Mouse (Mus musculus): ENCODE measurements around the gene Pnpo. TPM values are rescaled to one million over a fixed set of nuclear protein-coding genes. Genes with fewer than 3 reads are reported as not detected.

Gene Pnpo
- polyA plus RNA-seq, 1 experiment from 2014 or later, result 26.5 TPM

GRCm38 (mm10) chr11:96972906-96973305 lies 29.1 kb upstream of the Pnpo start:
- TF ChIP-seq CTCF (IDR thresholded peaks at IDR 0.05), result no peak
- no peaks in the 10 kb centered on the region for H3K27me3 ChIP-seq
- POLR2A ChIA-PET, result interaction anchor here (1.3 kb wide), 1 partner anchor 53 kb away, joined by 6 read pairs; no protein-coding TSS in a partner anchor
- CTCF ChIA-PET, result interaction anchor here (0.8 to 2.4 kb wide), 4 partner anchors 8 to 110 kb away, joined by 3 to 8 read pairs (median 5); no protein-coding TSS in a partner anchor
- ATAC-seq (no peak), DNase-seq (ENCODE audit: low read depth, low spot score) (no peak)
- in situ Hi-C loops (cut with MboI; ENCODE audit: low pct_unique_long_range_greater_than_20kb), result no loop called here

DNA sequence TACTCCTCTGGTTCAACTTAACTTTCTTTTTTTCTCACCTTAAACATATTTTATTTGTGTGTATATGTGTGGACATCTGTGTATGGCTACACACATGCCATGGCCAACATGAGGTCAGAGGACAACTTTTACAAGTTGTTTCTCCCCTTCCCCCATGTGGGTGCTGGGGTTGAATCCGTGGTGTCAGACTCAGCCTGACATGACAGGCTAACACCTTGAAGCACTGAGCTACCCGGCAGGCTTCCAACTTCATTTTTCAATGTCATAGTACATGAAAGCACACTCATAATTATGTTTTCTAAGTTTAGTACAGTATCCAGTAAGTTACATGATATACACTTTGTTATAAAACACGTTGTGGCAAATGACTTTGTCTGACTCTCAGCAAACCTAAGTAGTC lies 26.6 kb upstream of the Pnpo start:
- H3K27me3 ChIP-seq, result no peaks in the 10 kb centered on the region
- no peak for ATAC-seq
- in situ Hi-C loops (cut with MboI; ENCODE audit: low pct_unique_long_range_greater_than_20kb), result no loop called here
- no peak for DNase-seq (ENCODE audit: low read depth, low spot score)
- TF ChIP-seq CTCF (IDR thresholded peaks at IDR 0.05), result no peak
- POLR2A ChIA-PET, result no interaction called here
- CTCF ChIA-PET, result no interaction called here

- CTCF ChIA-PET, result no interaction called here
- ATAC-seq (peak; percentile 14), DNase-seq (ENCODE audit: low read depth, low spot score) (no peak)
- in situ Hi-C loops (cut with MboI; ENCODE audit: low pct_unique_long_range_greater_than_20kb), result no loop called here
- POLR2A ChIA-PET, result interaction anchor here (1.1 kb wide), 1 partner anchor 32 kb away, joined by 4 read pairs; no protein-coding TSS in a partner anchor
- TF ChIP-seq CTCF (IDR thresholded peaks at IDR 0.05), result no peak
- H3K27me3 ChIP-seq, result no peaks in the 10 kb centered on the region
Observed at GRCm38 (mm10) chr11:96969746-96970145, 26.0 kb upstream of the Pnpo start.

GRCm38 (mm10) chr11:96969280-96969722 lies 25.5 kb upstream of the Pnpo start:
- CTCF ChIA-PET, result no interaction called here
- TF ChIP-seq CTCF (IDR thresholded peaks at IDR 0.05), result no peak
- POLR2A ChIA-PET, result interaction anchor here (0.6 to 1.1 kb wide), 2 partner anchors 31 to 935 kb away, joined by 3 to 4 read pairs; no protein-coding TSS in a partner anchor
- in situ Hi-C loops (cut with MboI; ENCODE audit: low pct_unique_long_range_greater_than_20kb), result no loop called here
- no peak for DNase-seq (ENCODE audit: low read depth, low spot score)
- no peak for ATAC-seq
- no peaks in the 10 kb centered on the region for H3K27me3 ChIP-seq

GRCm38 (mm10) chr11:96968476-96968875 lies 24.7 kb upstream of the Pnpo start:
- in situ Hi-C loops (cut with MboI; ENCODE audit: low pct_unique_long_range_greater_than_20kb), result no loop called here

DNA sequence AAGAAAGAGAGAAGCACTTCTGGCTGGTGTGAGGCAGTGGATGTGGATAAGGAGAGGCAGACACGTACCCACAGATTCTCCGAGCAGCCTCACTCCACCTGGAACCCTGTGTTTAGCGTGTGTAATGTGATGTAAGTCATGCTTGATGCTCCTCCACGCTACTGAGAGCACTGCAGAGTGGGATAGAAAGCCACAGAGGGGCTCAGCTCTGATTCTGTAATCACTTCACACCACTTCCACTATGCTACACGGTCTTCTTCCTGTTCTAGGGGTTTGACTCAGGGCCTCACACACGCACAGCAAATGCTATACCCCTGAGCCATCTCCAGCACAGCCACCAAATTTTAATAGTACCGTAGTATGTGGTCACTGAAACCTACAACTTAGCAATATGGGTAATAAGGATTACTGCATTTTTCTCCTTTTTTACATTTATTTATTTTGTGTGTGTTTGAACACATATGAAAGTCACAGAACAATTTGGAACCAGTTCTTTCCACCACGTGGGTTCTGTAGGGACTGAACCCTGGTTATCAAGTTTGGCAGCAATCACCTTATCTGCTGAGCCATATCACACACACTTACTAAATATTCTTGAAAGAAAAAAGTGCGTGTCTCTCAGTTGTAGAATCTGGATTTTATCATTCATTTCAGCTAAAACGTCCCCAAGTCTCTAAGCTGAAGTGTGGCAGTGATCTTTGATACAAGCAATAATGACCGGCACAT lies 23.9 kb upstream of the Pnpo start:
- CTCF ChIA-PET, result no interaction called here
- in situ Hi-C loops (cut with MboI; ENCODE audit: low pct_unique_long_range_greater_than_20kb), result no loop called here
- TF ChIP-seq CTCF (IDR thresholded peaks at IDR 0.05), result no peak
- DNase-seq (ENCODE audit: low read depth, low spot score) (no peak), ATAC-seq (no peak)
- POLR2A ChIA-PET, result no interaction called here
- H3K27me3 ChIP-seq, result no peaks in the 10 kb centered on the region

More at GRCm38 (mm10) chr11:96968476-96968875, 24.7 kb upstream of the Pnpo start:
- CTCF ChIA-PET, result no interaction called here
- TF ChIP-seq CTCF (IDR thresholded peaks at IDR 0.05), result no peak
- no peak for DNase-seq (ENCODE audit: low read depth, low spot score)
- no peaks in the 10 kb centered on the region for H3K27me3 ChIP-seq
- POLR2A ChIA-PET, result interaction anchor here (0.6 to 1.1 kb wide), 2 partner anchors 30 to 934 kb away, joined by 3 to 4 read pairs; no protein-coding TSS in a partner anchor
- no peak for ATAC-seq

DNA sequence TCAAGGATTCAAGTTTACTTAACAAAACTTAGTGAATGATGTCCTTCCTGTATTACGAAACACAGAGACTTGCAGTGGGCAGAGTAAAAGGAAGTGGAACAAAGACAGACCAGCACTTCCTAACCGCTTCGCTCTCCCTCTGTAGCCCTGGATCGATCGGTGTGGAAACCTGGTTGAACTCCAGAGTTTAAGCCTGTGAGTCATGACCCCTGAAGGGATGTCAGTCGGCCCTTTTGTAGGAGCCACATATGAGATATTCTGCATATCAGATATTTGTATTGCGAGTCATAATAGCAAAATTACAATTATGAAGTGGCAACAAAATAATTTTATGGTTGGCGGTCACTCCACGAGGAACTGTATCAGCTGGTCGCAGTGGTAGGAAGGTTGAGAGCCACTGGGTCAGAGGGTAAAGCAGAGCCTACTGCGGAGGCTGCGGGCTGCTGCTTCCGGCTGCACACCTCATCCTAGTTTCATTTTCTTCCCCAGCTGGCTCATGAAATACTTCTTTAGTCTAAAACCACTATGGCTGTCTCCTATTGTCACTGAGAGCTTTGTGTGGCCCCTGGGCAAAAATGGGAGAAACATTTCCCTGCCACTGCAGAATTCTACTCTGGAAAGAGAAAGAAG lies 23.2 kb upstream of the Pnpo start:
- DNase-seq (ENCODE audit: low read depth, low spot score) (no peak), ATAC-seq (no peak)
- no peak for TF ChIP-seq CTCF (IDR thresholded peaks at IDR 0.05)
- ChIA-PET CTCF (no interaction called here), POLR2A (no interaction called here)
- in situ Hi-C loops (cut with MboI; ENCODE audit: low pct_unique_long_range_greater_than_20kb), result no loop called here
- H3K27me3 ChIP-seq, result no peaks in the 10 kb centered on the region

- DNase-seq (ENCODE audit: low read depth, low spot score) (no peak), ATAC-seq (no peak)
- no peaks in the 10 kb centered on the region for H3K27me3 ChIP-seq
- no peak for TF ChIP-seq CTCF (IDR thresholded peaks at IDR 0.05)
- ChIA-PET CTCF (no interaction called here), POLR2A (interaction anchor here (0.6 kb wide), 1 partner anchor 9 kb away, joined by 3 read pairs; no protein-coding TSS in a partner anchor)
- in situ Hi-C loops (cut with MboI; ENCODE audit: low pct_unique_long_range_greater_than_20kb), result no loop called here
Observed at GRCm38 (mm10) chr11:96966172-96966571, 22.4 kb upstream of the Pnpo start.

DNA sequence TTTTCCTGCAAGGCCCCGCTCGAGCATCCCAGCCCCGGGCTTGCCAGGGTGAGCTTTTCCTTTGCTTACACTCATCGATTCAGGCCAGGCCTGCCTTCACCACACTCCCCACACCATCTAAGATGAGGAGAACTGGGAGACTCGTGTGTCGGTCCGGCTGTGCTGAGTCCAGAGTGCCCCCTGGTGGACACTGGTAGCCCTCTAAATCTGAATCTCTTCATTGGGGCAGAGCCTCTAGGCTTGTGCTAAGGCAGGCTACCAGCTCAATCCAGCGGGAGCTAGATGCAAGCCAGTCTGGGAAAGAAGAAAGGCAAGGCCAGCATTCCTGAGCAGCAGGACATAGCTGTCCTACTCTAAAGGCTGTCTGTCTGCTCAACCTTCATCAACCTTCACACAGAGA lies 19.8 kb upstream of the Pnpo start:
- H3K27me3 ChIP-seq, result no peaks in the 10 kb centered on the region
- ATAC-seq (no peak), DNase-seq (ENCODE audit: low read depth, low spot score) (no peak)
- TF ChIP-seq CTCF (IDR thresholded peaks at IDR 0.05), result no peak
- CTCF ChIA-PET, result interaction anchor here (0.5 to 2.5 kb wide), 18 partner anchors 9 to 101 kb away, joined by 3 to 16 read pairs (median 4); partner anchors contain the start of gene Cdk5rap3
- POLR2A ChIA-PET, result no interaction called here
- in situ Hi-C loops (cut with MboI; ENCODE audit: low pct_unique_long_range_greater_than_20kb), result loop anchor here (5.0 kb wide), 1 partner anchor 46 kb away; the partner anchor contains the start of gene Cdk5rap3

- DNase-seq (ENCODE audit: low read depth, low spot score) (no peak), ATAC-seq (no peak)
- ChIA-PET CTCF (interaction anchor here (1.2 kb wide), 1 partner anchor 8 kb away, joined by 3 read pairs; no protein-coding TSS in a partner anchor), POLR2A (interaction anchor here (0.6 to 0.7 kb wide), 2 partner anchors 9 to 82 kb away, joined by 3 read pairs; no protein-coding TSS in a partner anchor)
- no peaks in the 10 kb centered on the region for H3K27me3 ChIP-seq
- TF ChIP-seq CTCF (IDR thresholded peaks at IDR 0.05), result no peak
- in situ Hi-C loops (cut with MboI; ENCODE audit: low pct_unique_long_range_greater_than_20kb), result no loop called here
Observed at GRCm38 (mm10) chr11:96957061-96957805, 13.4 kb upstream of the Pnpo start.
